Mouse (Mus musculus): Measurements from ENCODE around the gene Fcor. TPM values are rescaled to one million over a fixed set of nuclear protein-coding genes. Genes with fewer than 3 reads are reported as not detected.
A peak's percentile ranks its signal among the peaks of the same experiment; 100 is the strongest.

The Fcor gene
- total RNA-seq, 2 experiments from 2014 or later = 1.3 to 1.6 TPM

DNA sequence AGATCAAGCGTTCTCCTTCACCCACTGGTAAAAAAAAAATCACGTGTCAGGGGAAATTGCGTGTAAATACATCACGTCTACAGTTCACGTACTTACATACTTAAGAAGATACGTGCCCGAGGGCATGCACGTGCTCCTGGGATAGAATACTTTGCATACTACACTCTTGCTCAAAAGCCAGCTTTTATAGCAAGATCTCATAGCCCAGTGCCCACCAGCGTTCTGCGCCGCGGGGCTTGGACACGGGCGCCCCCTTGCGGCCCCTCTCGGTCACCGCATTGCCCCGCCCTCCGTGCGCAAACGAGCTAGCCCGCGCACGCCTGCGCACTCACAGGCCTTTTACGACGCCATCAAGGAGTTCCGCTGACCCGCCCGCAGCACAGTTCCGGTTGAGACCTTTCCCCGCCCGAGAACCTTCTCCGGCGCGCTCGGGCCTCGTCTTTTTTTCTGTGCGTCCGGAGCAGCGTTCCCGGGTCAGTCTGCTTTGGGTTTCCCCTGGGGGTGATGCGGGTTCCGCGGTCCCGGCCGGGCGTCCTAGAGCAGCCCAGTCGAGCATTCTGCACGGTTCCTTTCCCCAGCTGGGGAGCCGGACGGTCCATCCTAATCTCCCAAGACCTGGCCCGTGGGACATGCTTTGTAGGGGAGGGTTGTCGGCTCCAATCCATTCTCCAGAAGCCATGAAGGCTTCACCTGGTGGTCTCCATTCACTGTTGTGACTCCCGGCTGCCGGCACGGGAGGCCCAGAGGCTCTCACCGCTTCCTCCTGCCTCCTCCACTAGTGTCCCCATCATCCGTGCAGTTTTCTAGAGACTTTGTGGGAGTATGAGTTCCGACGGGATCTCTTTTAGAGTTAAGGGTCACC is 4.2 kb upstream of the Fcor start, which contains the start of gene Trappc5:
TSS of gene Trappc5 (plus strand) at position 169 of the 862 bp plus-strand sequence.
- intact Hi-C loops (cut with DNase I) = loop anchor here (2.0 to 10.0 kb wide), 2 partner anchors 56 to 322 kb away; partner anchors contain the start of genes A430078G23Rik, Pet100 and Xab2
- DNase-seq = peak; percentile 95

DNA sequence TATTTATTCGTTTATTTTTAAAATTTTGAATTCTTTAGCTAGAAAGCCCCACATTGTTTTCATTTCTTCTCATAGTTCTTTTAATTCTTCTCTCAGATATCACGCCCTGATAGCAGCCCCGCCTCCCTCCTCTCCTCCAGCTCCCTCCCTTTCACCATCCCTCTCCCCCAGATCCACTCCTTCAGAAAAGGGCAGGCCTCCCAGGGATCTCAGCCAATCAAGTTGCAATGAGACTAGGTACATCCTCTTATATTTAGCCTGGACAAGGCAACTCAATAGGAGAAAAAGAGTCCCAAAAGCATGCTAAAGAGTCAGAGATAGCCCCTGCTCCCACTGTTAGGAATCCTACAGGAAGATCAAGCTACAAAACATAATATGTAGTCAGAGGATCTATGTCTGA is 2.5 kb upstream of the Fcor start:
- no peak for DNase-seq
- intact Hi-C loops (cut with DNase I) = loop anchor here (5.0 to 10.0 kb wide), 2 partner anchors 212 to 320 kb away; partner anchors contain the start of gene A430078G23Rik

DNA sequence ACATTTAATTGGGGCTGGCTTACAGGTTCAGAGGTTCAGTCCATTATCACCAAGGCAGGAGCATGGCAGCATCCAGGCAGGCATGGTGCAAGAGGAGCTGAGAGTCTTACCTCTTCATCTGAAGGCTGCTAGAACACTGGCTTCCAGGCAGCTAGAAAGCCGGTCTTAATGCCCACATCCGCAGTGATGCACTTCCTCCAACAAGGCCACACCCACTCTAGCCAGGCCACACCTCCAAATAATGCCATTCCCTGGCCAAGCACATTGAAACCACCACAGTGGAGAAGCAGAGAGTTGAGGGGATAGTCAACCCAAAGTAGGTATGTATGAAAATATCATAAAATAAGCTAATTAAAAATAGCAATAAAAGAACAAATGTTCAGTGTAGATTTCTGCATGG is 1.8 kb downstream of the Fcor start:
- intact Hi-C loops (cut with DNase I) = loop anchor here (5.0 to 10.0 kb wide), 2 partner anchors 208 to 316 kb away; partner anchors contain the start of gene A430078G23Rik
- DNase-seq = no peak

DNA sequence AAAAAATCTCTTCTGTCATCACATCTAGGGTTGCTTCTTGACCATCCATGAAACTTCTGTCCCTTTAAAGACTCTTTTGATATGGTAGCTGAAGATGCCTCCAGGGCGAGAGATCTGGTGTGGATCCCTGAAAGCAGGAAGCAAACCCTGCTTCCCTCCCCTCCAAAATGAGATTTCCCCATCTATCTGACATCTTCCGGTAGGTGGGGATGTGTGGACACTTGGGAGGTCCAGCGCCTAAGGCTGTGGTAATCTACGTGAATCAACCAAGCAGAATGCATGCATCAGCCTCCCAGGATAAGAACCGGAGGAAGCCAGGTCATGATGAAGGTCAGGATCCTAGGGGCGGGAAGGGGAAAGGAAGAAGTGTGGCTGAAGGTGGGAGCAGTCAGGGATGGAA is 6.7 kb downstream of the Fcor start, which contains the start of gene Mcemp1:
TSS of gene Mcemp1 (plus strand) at position 248 of the 400 bp plus-strand sequence.
- no peak for DNase-seq
- intact Hi-C loops (cut with DNase I) = no loop called here

DNA sequence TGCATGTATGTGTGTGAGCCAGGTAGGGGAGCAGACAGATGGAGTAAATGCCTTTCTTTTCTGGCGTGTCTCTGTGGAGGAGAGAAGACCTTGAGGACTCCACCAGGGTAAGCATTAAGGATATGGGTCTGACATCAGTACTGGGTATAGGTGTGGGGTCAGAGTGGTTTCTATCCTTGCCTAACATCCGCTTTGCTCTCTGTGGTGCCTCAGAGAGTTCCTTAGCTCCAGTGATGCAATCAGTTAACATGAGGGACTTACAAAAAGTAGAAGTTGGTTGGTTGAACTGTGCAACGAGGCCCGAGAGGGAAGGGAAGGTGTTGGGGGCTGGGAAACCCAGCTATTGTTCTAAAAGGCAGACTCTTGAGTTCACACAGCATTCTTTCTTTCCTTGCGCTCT is 7.8 kb downstream of the Fcor start:
- no peak for DNase-seq
- intact Hi-C loops (cut with DNase I) = no loop called here

DNA sequence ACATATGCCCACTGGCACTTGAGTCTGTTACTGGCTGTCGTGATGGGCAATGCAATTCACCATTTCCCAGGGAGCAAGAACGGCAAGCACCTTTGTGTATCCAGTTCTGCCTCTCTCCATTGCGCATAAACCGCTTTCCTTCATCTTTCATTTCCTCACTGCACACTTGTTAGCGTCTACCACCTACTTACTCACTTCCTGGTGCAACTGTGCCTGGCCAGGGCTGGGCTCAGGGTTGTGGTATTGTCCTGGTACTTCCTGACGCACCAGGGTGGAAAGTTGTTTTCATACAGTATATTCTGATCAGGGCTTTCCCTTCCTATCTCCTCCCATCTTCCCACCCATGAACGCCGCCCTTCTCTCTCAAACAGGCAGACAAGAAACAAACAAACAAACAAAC is 11.3 kb downstream of the Fcor start:
- no peak for DNase-seq
- intact Hi-C loops (cut with DNase I) = no loop called here

DNA sequence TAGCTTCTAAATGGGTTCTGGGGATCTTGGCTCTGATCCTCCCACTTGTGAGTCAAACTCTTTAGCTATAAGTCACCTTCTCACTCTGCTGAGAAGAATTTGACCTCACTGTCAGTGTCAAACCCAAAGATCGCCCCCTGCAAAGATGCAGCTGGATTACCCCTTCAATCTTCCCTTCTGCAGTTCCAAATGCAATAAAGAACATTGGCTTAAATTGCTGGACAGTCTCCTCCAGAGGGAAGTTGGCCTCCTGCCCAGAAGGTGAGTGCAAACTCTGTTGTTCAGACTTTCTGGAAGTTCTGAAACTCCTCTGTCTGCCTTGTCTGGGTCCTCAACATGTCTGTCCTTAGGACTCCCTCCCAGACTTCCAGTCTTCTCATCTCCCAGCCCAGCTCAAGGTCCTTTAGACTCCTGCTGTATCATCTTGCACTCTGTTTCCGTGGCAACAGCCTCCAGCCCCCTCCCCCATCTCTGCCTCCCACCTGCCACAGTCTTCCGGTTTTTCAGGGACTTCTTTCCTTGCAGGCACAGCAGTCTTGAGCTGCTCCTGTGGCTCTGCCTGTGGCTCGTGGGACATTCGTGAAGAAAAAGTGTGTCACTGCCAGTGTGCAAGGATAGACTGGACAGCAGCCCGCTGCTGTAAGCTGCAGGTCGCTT is 15.3 kb downstream of the Fcor start:
- intact Hi-C loops (cut with DNase I) = no loop called here
- DNase-seq = no peak

DNA sequence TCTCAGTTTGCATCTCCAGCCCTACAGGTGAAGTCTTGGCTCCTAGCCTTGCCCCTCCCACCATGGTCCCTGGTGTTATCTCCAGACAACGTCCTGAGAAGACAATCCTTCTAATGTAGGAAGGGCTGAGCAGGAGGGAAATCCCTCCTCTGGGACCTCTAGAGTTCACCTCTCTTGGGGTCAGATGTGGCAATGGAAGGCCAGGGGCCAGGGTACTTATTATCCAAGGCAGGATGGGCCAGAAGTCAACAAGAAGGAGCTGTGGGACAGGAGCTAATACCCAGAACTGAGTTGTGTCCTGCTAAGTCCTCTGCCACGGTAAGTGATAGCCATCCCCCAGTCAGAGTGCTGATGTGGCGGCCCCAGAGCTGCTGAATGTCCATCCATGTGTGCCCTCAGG is 16.6 kb downstream of the Fcor start, which contains the start of gene Retn:
TSS of gene Retn (plus strand) at position 245 of the 400 bp plus-strand sequence.
- no peak for DNase-seq
- intact Hi-C loops (cut with DNase I) = no loop called here

DNA sequence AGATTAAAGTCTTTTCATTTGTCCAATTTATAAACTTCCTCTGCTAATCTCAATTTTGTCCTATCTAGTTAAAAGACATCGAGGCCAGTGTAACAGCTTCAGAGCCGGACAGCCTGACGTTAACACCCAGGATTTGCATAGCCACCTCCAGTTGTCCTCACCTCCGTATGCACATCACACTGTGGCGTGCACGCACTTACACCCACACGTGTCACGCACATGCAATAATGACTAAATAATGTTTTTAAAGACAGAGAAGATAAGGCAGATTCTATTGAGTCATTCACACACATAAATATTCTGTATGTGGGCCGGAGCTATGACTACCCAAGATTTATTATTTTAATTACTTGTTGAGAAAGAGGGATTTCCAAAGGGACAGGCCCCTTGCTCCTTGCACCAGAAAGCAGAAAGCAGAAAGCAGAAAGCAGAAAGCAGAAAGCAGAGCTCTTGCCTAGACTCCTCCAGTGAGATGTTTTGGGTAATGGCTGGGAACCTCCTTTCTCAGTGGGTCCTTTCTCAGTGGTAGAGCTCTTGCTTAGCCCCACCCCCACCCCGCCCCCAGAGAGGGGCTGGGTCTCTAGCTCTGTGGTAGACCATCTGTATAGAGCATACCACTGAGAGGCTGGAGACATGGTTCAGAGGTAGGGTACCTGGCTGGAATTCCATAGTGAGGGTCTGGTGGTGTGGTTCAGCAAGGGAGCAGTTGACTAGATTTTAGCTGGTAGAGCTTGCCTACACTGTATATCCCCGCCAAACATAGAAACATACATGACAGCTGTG is 17.2 kb downstream of the Fcor start:
- no peak for DNase-seq
- intact Hi-C loops (cut with DNase I) = no loop called here

DNA sequence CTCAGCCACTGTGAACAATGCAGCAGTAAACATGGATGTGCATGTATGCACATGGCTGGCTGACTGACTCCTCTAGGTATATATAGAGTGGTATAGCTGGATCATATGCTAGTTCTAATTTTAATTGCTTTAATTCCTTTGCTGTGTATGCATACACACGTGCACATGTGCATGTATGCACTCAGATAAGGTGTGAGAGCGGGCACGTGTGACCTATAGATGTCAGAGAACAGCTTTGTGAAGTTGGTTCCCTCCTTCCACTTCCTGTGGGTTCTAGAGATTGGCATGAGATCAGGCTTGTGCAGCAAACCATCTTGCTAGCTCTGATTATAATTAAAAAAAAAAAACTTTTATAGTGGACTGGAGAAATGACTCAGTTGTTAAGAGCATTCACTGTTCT is 19.3 kb downstream of the Fcor start:
- no peak for DNase-seq
- intact Hi-C loops (cut with DNase I) = no loop called here

DNA sequence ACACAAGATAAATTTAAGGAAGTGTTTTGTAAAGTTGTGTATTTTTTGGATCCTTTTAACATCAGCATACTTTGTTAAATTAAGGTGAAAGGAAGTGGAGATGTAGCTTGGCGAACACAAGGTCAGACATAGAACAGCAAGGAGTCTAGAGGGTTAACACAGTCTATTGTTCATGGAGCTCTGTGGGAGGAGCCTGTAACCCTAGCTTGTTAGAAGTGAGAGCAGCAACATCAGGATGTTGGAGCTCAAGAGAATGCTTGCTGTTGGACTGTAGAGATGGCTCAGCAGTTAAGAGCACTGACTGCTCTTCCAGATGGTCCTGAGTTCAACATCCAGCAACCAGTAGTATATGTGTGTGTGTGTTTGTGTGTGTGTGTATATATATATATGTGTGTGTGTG is 23.2 kb downstream of the Fcor start:
- intact Hi-C loops (cut with DNase I) = no loop called here
- no peak for DNase-seq

DNA sequence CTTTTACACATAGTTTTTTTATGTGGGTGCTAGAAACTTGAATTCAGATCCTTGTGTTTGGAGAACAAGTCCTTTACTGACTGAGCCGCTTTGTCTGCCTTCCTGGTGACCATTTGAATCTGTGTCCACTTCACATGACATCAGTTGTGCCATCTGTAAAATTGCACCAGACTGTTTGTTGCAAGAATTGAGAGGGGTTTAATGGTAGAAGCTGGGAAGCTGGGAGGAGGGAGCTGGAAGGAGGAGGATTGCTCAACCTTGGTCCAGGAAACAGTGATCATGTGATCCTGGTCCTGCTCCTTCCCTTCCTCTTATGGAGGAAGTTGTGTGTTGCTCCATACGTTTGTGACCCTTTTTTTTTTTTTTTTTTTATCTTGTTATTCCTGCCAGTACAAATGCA is 23.9 kb downstream of the Fcor start:
- intact Hi-C loops (cut with DNase I) = no loop called here
- no peak for DNase-seq

DNA sequence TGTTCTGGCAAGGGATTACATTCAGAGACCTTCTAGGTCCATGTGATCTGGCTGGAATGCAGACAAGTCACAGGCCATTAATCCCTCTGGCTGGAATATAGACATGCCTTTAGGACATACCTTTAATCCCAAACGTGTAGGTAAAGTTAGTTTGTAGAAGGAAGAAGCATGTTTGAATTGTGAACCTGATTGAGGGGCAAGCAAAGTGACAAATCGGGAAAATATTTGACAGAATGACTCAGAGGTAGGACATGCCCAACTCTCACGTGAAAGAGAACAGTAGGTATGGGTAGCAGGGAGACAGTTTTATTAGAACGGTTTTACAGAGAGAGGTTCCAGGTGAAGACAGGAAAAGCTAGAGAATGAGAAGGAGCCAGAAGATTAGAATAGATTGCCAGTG is 24.6 kb downstream of the Fcor start:
- DNase-seq = no peak
- intact Hi-C loops (cut with DNase I) = no loop called here

DNA sequence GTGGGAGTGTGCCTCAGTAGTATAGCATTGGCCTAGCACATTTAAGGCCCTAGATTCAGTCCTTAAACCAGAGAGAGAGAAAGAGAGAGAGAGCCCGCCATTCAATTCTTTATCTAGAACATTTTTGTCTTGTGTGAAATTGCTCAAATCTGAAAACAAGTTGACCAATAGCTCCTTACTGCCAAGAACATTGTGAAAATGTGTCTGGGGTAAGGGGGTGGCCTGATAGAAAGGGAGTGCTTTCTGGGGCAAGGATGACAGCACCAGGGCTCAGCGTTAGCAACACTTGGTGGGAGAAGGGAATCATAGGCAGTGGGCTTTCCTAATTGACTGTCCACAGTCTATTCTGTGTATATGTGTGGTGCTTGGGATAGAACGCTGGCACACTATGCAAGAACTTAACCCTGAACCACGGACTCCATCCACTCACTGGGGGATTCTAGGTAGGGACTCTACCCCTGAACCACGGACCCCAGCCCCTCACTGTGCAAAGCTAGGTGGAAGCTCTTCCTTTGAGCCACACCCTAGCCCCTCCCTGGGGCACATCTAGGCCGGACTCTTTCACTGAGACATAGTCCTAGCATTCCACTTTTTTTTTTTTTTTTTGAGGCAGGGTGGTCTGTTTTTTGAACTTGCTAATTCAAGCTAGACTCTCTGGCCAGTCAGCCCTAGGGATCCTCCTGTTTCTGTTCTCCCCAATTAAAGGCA is 25.2 kb downstream of the Fcor start:
- intact Hi-C loops (cut with DNase I) = no loop called here

DNA sequence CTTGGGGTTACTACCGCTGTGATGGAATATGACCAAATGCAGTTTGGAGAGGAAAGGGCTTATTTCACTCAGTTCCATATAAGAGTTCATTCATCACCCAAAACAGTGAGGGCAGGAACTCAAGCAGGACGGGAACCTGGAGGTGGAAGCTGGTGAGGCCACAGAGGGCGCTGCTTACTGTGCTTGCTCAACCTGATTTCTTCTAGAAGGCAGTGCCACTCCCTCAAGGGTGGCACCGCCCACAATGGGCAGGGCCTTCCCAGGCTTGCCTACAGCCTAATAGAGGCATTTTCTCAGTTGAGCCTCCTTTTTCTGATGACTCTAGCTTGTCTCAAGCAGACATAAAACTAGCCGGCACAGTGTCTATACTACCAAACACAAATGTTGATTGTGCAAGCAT is 26.4 kb downstream of the Fcor start:
- DNase-seq = peak; percentile 20 to 32
- intact Hi-C loops (cut with DNase I) = no loop called here

More for the DNA sequence above, 25.2 kb downstream of the Fcor start:
- DNase-seq = no peak

DNA sequence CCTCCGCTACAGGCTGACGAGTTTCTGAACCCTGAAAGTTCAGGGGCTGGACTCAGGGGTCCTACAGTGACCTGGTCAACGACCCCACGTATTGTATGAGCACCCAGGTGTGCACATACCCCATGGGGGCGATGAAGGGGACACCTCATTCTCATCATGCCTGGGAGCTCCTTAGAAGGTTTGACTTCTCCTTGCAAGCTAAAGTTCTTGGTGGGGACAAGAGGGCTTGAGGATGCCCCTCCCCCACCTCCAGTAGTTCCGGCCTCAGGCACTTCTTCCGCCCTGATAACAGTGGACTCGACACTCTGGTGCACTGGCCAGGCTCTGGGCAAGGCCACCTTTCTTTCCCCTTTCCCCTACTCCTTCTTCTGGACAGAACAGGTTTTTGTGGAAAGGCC is 40.7 kb downstream of the Fcor start:
- intact Hi-C loops (cut with DNase I) = no loop called here
- DNase-seq = no peak

DNA sequence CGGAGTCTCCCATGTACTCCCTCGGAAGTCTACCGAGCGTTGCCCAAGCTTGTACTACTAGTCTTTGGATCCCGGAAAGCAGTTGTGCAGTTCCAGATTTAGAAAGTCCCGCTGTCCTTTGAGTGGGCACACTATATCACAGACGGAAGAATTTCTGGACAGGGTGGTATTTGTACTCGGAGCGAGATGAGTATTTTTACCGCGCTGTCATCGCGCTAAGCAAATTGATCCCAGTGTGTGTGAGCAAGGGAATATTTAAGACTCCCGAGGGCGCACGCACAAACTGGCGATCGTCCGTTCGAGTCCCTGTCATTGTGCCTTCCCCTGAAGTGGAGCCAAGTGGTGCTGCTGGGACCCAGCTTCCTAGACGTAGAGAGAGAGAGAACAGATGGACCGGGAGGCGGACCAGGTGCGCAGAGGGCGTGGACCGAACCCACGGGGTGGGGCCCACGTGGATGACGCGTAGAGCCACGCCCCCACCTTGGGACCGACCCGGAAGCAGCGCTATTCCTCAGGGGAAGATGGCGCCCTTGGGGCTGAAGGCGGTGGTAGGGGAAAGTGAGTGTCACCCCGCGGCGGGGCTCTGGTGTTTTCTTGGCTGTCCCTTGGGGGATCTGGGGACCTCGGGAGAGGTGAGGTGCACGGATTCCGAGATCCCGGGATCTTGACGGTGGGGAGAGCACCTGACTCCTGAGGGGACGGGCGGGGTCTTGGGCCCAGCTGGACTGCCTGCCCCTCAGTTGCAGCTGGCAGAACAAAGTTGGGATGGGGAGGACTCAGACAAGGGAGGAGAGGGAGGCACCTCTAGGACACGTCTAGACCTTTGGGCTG is 41.3 kb downstream of the Fcor start, which contains the start of gene Stxbp2:
TSS of gene Stxbp2 (plus strand) at position 309 of the 831 bp plus-strand sequence.
- DNase-seq = peak; percentile 44 to 60
- intact Hi-C loops (cut with DNase I) = no loop called here

DNA sequence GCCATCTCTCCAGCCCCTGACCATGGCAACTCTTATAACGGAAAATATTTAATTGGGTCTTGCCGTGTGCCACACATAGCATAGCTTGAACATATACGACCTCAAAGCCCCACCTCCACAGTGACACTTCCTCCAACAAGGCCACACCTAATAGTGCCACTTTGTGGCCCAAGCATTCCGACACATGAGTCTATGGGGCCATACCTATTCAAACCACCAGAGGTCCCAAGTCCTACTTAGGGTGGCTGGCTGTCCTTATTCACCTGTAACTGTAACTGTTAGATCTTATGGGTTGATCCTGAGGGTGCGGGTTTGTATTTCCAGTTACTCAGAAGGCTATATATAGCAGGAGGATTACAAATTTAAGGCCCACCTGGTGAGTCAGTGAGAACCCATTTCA is 44.1 kb downstream of the Fcor start:
- intact Hi-C loops (cut with DNase I) = loop anchor here (2.0 to 10.0 kb wide), 2 partner anchors 45 to 627 kb away; partner anchors contain the start of genes Ctxn1, Fcor and Snapc2
- peak; percentile 24 to 36 for DNase-seq

DNA sequence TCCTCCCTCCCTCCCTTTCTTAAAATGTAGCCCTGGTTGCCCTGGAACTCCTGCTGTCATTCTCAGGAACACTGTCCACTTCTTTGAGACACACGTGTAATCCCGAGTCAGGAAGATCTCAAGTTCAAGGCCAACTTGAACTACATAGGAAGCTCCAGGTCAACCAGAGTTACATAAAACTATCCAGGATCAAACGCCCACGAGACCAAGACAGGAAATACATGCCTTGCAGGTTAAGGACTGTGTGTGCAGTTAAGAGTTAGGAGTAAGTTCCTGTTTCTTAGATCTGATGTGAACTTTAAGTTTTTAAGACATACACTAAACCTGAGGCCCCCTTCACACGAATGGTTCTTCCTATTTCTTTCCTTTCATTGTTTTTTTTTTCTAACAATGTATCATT is 45.2 kb downstream of the Fcor start:
- intact Hi-C loops (cut with DNase I) = loop anchor here (10.0 kb wide), 1 partner anchor 628 kb away; the partner anchor contains the start of genes Ctxn1 and Snapc2
- no peak for DNase-seq
